ENCODE assay signal across 8 mouse cellular contexts in the genomic region with DNA sequence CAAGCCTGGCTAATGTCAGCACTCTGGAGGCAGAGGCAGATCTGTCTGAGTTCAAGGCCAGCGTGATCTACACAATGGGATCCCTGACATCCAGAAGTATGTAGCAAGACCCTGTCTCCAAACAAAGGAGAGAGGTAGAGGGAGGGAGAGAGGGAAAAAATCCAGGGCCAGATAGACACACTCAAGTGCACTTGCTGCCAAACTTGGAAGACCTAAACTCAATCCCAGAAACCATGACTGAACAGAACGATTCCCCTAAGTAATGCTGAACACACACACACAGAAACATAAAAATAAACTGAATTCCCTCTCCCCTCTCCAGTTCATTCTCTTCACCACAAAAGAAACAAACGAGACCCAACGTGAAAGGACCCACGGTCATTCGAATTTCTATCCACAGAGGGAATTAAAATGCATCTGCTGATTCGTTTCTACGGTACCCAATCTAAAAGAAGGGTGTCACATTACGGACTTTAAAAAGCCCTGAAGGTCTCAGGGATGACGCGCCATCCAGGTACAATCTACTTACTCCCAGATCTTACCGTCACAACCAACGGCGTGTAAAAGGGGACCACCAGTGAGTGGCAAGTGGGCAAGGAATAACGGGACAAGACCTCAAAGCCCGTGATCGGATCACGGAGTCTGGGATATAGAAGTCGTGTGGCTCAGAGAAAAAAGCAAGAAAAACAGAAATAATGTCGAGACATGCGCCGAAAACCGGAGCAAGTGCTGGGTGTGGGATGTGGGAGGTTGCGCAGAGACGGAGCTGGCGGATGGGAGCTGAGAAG. TPM values are rescaled to one million over a fixed set of nuclear protein-coding genes. Genes with fewer than 3 reads are reported as not detected.
DNase-seq lines count a peak whose midpoint lies in the region; ATAC-seq and TF ChIP-seq lines count a peak whose summit lies in the region.

No protein-coding gene starts in this region.

- peaks cover 13% of the 10 kb centered on the region for H3K4me1 ChIP-seq in heart, embryonic 12.5 days (replicated peaks)
- peaks cover 5 to 14% of the 10 kb centered on the region in 2 experiments for H3K4me1 ChIP-seq in ES-E14 (ENCODE audit: control insufficient read depth in 2 of 2, insufficient read depth in 2 of 2, low read length in 2 of 2, poor library complexity in 1 of 2)
- H3K4me1 ChIP-seq in embryonic facial prominence, embryonic 15.5 days: peaks cover 15% of the 10 kb centered on the region
- peaks cover 18% of the 10 kb centered on the region for H3K4me1 ChIP-seq in intestine, embryonic 14.5 days (replicated peaks; ENCODE audit: control insufficient read depth, insufficient read depth, low read length)
- H3K4me1 ChIP-seq in midbrain, embryonic 13.5 days (replicated peaks): peaks cover 33% of the 10 kb centered on the region

- under 1% methylated on average over 26 of the region's 26 CpGs for WGBS in heart, embryonic 12.5 days
- 2% methylated on average over 26 of the region's 26 CpGs for WGBS in embryonic facial prominence, embryonic 15.5 days
- under 1% methylated on average over 26 of the region's 26 CpGs for WGBS in intestine, embryonic 14.5 days
- under 1% methylated on average over 26 of the region's 26 CpGs for WGBS in midbrain, embryonic 13.5 days

- H3K36me3 ChIP-seq in heart, embryonic 12.5 days: peaks cover 32% of the 10 kb centered on the region
- H3K36me3 ChIP-seq in ES-E14 (ENCODE audit: control insufficient read depth, insufficient read depth, low read length, poor library complexity, severe bottlenecking): peaks cover 17% of the 10 kb centered on the region
- H3K36me3 ChIP-seq in embryonic facial prominence, embryonic 15.5 days: peaks cover 30% of the 10 kb centered on the region
- peaks cover 38% of the 10 kb centered on the region for H3K36me3 ChIP-seq in intestine, embryonic 14.5 days (ENCODE audit: control insufficient read depth, insufficient read depth, low read length)
- peaks cover 31% of the 10 kb centered on the region for H3K36me3 ChIP-seq in midbrain, embryonic 13.5 days

- H3K27ac ChIP-seq in heart, embryonic 12.5 days (ENCODE audit: poor library complexity, severe bottlenecking): peak overlapping the region; percentile 93
- H3K27ac ChIP-seq in ES-E14 (ENCODE audit: insufficient read depth, low read depth, low read length, poor library complexity, severe bottlenecking): peak overlapping the region; percentile 84
- peak overlapping the region; percentile 97 for H3K27ac ChIP-seq in embryonic facial prominence, embryonic 15.5 days (replicated peaks)
- peak overlapping the region; percentile 94 for H3K27ac ChIP-seq in intestine, embryonic 14.5 days (ENCODE audit: low read depth)
- peak overlapping the region; percentile 95 for H3K27ac ChIP-seq in midbrain, embryonic 13.5 days

- DNase-seq in heart, postnatal 36 days: no peak
- DNase-seq in ES-E14 (ENCODE audit: low read depth, low spot score): no peak
- DNase-seq in intestine, embryonic 14.5 days (ENCODE audit: low spot score): peak; percentile 76
- no peak for DNase-seq in urinary bladder, postnatal 36 days (ENCODE audit: low spot score in 2 of 2)
- DNase-seq in cerebellum, adult 11-12 months: no peak

- ATAC-seq in heart, embryonic 12.5 days (ENCODE audit: insufficient number of reproducible peaks, low FRiP score): peak; percentile 10; the same call in 1 of the 2 replicates
- ATAC-seq in embryonic facial prominence, embryonic 15.5 days (ENCODE audit: insufficient number of reproducible peaks, low FRiP score, low TSS enrichment, low read depth): no peak
- peak; percentile 4; the same call in 1 of the 2 replicates for ATAC-seq in intestine, embryonic 14.5 days (replicated peaks; ENCODE audit: low FRiP score, low TSS enrichment, low read depth)
- no peak; the same call in 1 of the 2 replicates for ATAC-seq in midbrain, embryonic 13.5 days

- no peaks in the 10 kb centered on the region for H3K27me3 ChIP-seq in heart, embryonic 12.5 days (replicated peaks)
- no peaks in the 10 kb centered on the region for H3K27me3 ChIP-seq in embryonic facial prominence, embryonic 15.5 days
- H3K27me3 ChIP-seq in intestine, embryonic 14.5 days (replicated peaks; ENCODE audit: control insufficient read depth, insufficient read depth, low read length): no peaks in the 10 kb centered on the region
- no peaks in the 10 kb centered on the region for H3K27me3 ChIP-seq in midbrain, embryonic 13.5 days

- peak overlapping the region; percentile 77 for H3K4me2 ChIP-seq in heart, embryonic 12.5 days
- peak overlapping the region; percentile 63 for H3K4me2 ChIP-seq in embryonic facial prominence, embryonic 15.5 days (replicated peaks)
- peak overlapping the region; percentile 66 for H3K4me2 ChIP-seq in intestine, embryonic 14.5 days (ENCODE audit: low read length)
- peak overlapping the region; percentile 84 for H3K4me2 ChIP-seq in midbrain, embryonic 13.5 days (replicated peaks)

- H3K9me3 ChIP-seq in heart, embryonic 12.5 days (replicated peaks): no peaks in the 10 kb centered on the region
- no peaks in the 10 kb centered on the region for H3K9me3 ChIP-seq in ES-E14 (ENCODE audit: control insufficient read depth, insufficient read depth, low read depth, low read length)
- H3K9me3 ChIP-seq in embryonic facial prominence, embryonic 15.5 days (replicated peaks): no peaks in the 10 kb centered on the region
- no peaks in the 10 kb centered on the region for H3K9me3 ChIP-seq in intestine, embryonic 14.5 days (ENCODE audit: control insufficient read depth, low read length)
- no peaks in the 10 kb centered on the region for H3K9me3 ChIP-seq in midbrain, embryonic 13.5 days

- peak overlapping the region; percentile 74 for H3K4me3 ChIP-seq in heart, embryonic 12.5 days
- peak overlapping the region; percentile 83 to 90 for H3K4me3 ChIP-seq in ES-E14 (ENCODE audit: insufficient read depth in 1 of 2, low read depth in 1 of 2, low read length in 2 of 2, poor library complexity in 1 of 2, severe bottlenecking in 1 of 2)
- peak overlapping the region; percentile 82 for H3K4me3 ChIP-seq in embryonic facial prominence, embryonic 15.5 days (replicated peaks)
- peak overlapping the region; percentile 93 for H3K4me3 ChIP-seq in intestine, embryonic 14.5 days (ENCODE audit: low read depth, low read length)
- peak overlapping the region; percentile 94 for H3K4me3 ChIP-seq in midbrain, embryonic 13.5 days (replicated peaks)

- in situ Hi-C loops in ES-E14 (cut with MboI; ENCODE audit: low sequenced_read_pairs in 2 of 2, unreplicated experiment in 2 of 2): no loop called here

- peak overlapping the region; percentile 90 for H3K9ac ChIP-seq in heart, embryonic 12.5 days
- peak overlapping the region; percentile 97 for H3K9ac ChIP-seq in ES-E14 (ENCODE audit: insufficient read depth, low read depth, low read length, poor library complexity, severe bottlenecking)
- peak overlapping the region; percentile 100 for H3K9ac ChIP-seq in embryonic facial prominence, embryonic 15.5 days
- peak overlapping the region; percentile 98 for H3K9ac ChIP-seq in intestine, embryonic 14.5 days (ENCODE audit: low read length)
- H3K9ac ChIP-seq in midbrain, embryonic 13.5 days (replicated peaks): peak overlapping the region; percentile 100

- intact Hi-C loops in heart, postnatal 36 days (cut with DNase I): loop anchor here (1.0 to 2.0 kb wide), 2 partner anchors 26 to 61 kb away; no protein-coding TSS in a partner anchor

TF ChIP-seq in ES-E14, 5 proteins besides CTCF, POLR2A, EP300 and RAD21:
- TF ChIP-seq MAFK (IDR thresholded peaks at IDR 0.05; ENCODE audit: insufficient read depth, low read depth, low read length) (no peak), ZNF384 (IDR thresholded peaks at IDR 0.05; ENCODE audit: low read depth, low read length) (no peak), ZC3H11A (IDR thresholded peaks at IDR 0.05; ENCODE audit: borderline replicate concordance, low read depth, low read length) (no peak), CHD2 (IDR thresholded peaks at IDR 0.05; ENCODE audit: low read depth, low read length) (no peak; the same call in 1 of the 2 replicates), HCFC1 (IDR thresholded peaks at IDR 0.05; ENCODE audit: borderline replicate concordance, insufficient read depth, low read length) (no peak)

RNA-seq across cellular contexts. Expression of a gene that starts 0.7 kb away (rescaled TPM):
- 159 and 171 TPM in 2 replicates for polyA plus RNA-seq in heart, embryonic 12.5 days (2016; fragmentation: Nextera tagmentation; extraction: Ambion mirVana)
- 10 to 100 TPM; 61.8 to 63.3 TPM for total RNA-seq in heart, postnatal 36 days (2021)
- total RNA-seq in ES-E14 (2012; rRNA removed): 119 and 180 TPM in 2 replicates
- 188 and 201 TPM in 2 replicates for polyA plus RNA-seq in embryonic facial prominence, embryonic 15.5 days (2015; fragmentation: Nextera tagmentation; extraction: Ambion mirVana)
- polyA plus RNA-seq in intestine, embryonic 14.5 days (2014; fragmentation: Nextera tagmentation; extraction: Ambion mirVana): 221 and 234 TPM in 2 replicates
- 261 and 285 TPM in 2 replicates for polyA plus RNA-seq in midbrain, embryonic 13.5 days (2015; fragmentation: Nextera tagmentation; extraction: Ambion mirVana)

RNA-seq across cellular contexts. Expression of a gene that starts 23.2 kb away (rescaled TPM):
- 35.6 and 39.5 TPM in 2 replicates for polyA plus RNA-seq in heart, embryonic 12.5 days (2016; fragmentation: Nextera tagmentation; extraction: Ambion mirVana)
- 10 to 100 TPM; 24.9 to 31.0 TPM for total RNA-seq in heart, postnatal 36 days (2021)
- total RNA-seq in ES-E14 (2012; rRNA removed): 61.8 and 63.5 TPM in 2 replicates
- 43.4 and 46.3 TPM in 2 replicates for polyA plus RNA-seq in embryonic facial prominence, embryonic 15.5 days (2015; fragmentation: Nextera tagmentation; extraction: Ambion mirVana)
- polyA plus RNA-seq in intestine, embryonic 14.5 days (2014; fragmentation: Nextera tagmentation; extraction: Ambion mirVana): 50.1 and 50.6 TPM in 2 replicates
- 94.6 and 106 TPM in 2 replicates for polyA plus RNA-seq in midbrain, embryonic 13.5 days (2015; fragmentation: Nextera tagmentation; extraction: Ambion mirVana)

Comparison
In these comparisons a context has a peak if more than half of its experiments do, and no peak if none do; other contexts are left out.
1. ATAC-seq: peak in heart, embryonic 12.5 days (single experiment) and intestine, embryonic 14.5 days (single experiment); none in embryonic facial prominence, embryonic 15.5 days (single experiment) and midbrain, embryonic 13.5 days (single experiment).
2. Peak in every context shown above with its lines, with median percentiles within 50 percentile points of each other: H3K27ac ChIP-seq, H3K4me2 ChIP-seq, H3K4me3 ChIP-seq and H3K9ac ChIP-seq.